Mouse (Mus musculus) R1 (cell line): ENCODE results near the gene Tmem51.
"Not testable (repeated sequence)": the region's sequence is repeated elsewhere in the genome, so short reads cannot be mapped to it uniquely, and the experiment has no call there.

Source experiments
- DNase-seq: peaks from one replicate; pipeline ENCODE4 v3.0.0-alpha.2; 2018; ENCODE audit warnings: low read depth, low spot score

Tmem51 gene

DNA sequence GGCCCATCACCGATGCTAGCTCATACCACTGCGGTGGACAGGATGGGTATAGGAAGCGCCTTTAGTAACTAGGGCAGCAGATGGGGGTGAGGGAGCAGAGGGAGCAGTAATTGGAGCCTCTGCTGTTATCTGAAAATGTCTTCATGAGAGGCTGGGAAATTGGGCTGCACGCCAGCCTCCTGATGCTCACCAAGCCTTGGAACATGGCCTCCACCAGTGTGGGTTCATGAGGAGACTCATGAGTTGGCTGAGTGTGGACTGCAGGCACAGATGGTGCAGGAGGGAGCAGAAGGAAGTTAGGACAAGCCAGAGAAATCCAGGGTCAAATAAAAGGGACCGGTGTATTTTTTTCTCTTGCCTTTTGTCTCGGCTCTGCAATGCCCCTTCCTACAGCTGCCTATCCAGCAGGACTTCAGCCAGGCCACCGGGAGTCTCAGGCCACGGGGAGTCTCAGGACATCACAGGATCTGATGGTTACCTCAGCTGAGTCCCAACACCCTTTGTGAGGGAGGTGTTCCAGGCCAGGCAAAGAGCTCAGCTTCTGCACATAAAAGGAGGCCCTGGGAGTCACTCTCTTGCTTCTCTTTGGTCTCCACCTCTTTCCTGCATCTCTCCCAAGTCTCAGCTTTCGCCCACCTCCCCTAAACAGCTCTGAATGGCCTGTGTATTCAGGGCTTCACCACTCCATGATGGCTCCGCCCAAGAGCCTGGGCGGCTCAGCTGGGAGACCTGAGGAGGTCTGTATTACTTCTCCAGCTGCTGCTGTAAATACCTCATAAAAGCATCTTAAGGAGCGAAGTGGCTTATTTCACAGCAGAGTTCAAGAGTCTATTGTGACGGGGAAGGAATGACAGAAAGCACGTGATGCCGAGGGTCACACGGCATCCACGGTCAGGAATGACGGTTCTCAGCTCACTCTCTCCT is 23.4 kb downstream of the Tmem51 start:
- peak; percentile 49 for DNase-seq

DNA sequence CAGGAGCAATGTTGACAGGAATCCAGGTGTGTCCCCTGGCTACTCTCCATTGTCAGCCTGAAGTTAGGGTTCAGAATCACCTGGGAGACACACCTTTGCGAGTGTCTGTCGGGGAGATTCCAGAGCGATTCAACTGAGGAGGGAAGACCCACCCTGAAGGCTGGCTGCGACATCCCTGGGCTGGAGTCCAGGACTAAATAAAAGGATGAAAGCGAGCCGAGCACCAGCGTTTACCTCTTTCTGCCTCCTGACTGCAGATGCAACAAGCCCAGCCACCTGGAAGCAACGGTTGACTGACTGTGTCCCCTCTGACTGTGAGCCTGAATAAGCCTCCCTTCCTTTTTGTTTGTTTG is 24.3 kb downstream of the Tmem51 start:
- peak; percentile 44 for DNase-seq

DNA sequence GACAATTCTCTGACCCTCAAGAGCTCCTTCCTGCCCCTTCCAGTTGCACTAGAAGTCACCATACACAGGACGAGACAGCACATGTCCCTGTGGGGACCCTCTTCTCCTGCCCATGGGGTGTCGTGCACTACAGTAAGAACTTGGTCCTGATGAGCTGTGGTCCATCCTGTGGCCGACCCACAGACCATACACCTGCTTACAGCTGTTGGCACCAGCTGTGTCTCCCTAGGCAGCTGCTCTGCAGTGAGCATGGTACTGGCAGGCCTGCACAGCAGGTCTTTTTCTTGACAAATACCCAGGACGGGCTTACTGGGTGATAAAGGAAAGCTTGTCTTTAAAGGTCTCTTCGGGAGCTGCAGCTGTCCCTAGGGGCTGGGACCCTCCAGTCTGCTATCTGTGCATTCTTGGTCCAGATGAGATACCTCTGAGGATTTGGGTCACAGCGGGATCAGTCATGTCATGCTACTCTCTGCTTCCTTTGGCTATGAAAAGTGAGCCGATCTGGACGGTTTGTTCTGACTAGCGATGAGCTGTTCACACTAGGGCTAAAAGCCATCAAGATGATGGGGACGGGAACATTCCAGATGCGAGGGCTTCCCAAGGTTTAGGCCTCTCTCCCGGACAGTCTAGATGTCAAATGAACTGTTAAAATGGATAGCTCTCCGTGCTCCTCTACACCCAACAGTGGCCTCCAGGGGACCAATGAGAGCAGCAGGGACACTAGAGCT is 24.8 kb downstream of the Tmem51 start:
- DNase-seq: no peak

DNA sequence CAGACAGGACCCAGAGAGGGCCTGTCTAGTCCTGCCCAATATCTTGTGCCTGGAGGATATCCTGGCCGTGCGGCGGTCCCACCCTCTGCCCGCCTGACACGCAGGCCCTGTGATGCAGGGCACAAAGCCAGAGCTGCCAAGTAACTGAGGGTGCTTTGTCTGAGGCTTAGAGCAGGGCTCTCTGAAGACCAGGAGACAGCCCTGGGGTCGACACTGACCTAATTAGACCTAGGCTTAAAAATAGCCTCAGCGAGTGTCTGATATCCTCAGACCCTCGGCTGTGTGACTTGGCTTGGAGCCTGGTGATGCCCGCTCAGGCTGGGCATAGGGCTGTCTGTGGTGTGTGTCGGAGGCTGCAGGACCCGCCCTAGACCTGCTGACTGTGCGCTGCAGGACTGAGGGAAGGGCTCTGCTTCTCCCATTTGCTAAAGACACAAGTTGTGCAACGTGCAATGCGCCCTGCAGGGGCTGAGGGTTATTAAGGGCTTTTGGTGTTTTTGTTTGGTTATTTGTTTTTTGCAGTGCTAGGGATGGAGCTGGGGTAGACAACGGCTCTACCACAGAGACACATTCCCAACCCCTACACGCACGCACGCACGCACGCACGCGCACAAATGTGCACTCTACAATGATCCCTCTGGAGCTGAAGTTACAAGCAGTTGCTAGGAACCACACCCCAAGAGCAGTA is 26.4 kb downstream of the Tmem51 start:
- DNase-seq: peak; percentile 55

DNA sequence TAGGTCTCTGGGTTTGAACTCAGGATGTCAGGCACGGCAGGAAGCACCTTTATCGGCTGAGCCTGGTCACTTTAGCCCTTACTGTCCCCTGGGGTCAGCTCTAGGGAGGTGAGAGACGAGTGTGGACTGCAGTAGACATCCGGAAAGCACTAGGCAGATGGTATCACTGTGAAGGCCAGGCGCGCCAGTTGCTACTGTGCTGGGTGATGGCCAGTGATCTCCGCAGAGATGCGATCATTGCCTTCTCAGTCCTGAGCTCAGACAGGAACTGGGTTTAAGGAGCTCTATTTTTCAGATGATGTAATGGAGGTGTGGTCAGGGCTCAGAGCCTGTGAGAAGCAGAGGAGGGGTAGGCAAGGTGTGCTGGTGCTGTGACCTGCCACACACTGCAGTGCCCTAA is 28.5 kb downstream of the Tmem51 start:
- peak; percentile 43 for DNase-seq

DNA sequence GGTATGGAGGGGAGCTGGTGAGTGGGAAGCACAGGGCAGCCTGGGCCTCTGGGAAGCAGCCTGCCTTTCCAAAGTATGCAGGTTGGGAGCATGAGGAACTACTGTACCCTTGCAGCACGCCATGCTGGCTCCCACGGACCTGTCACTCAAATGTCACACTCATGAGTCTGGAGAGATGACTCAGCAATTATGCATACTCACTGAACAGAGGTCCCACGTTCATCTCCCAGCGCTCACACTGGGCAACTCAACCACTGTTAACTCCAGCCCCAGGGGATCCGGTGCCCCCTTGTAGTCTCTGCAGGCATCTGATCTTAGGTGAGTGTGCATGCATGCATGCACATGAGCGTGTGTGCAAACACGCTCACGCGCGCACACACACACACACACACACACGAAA is 29.5 kb downstream of the Tmem51 start:
- DNase-seq: peak; percentile 69

DNA sequence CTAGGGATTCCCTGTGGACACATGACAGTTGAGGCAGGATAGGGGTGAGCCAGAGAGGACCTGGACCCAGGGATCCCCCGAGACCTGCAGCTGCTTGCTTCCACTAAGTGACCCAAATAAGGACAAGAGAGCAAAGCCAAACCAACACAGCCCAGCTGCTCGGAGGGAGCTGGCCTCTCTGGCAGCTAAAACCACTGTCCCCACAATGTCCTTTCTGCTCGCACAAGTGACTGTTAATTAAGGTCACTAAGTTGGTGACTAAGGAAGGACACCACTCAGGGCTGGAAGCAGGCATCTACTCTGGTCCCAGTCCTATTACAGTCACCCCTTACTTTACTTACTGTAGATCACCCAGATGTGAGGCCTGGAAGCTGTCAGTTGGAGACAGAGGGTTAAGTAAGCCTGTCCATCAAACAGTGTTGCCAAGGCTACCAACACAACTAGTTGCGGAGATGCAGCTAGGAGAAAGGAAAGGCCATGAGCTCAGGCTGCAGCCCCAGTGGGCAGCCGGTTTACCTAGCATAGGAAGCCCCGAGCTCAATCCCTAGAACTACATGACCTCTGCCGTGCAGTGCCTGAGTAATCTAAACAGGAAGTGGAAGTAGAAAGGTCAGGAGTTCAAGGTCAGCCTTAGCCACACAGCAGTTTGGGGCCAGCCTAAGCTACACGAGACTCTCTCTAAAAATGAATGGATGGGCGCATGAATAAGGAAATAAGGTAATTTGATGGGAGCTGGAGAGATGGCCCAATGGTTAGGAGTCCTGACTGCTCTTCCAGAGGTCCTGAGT is 30.2 kb downstream of the Tmem51 start:
- DNase-seq: peak; percentile 85

DNA sequence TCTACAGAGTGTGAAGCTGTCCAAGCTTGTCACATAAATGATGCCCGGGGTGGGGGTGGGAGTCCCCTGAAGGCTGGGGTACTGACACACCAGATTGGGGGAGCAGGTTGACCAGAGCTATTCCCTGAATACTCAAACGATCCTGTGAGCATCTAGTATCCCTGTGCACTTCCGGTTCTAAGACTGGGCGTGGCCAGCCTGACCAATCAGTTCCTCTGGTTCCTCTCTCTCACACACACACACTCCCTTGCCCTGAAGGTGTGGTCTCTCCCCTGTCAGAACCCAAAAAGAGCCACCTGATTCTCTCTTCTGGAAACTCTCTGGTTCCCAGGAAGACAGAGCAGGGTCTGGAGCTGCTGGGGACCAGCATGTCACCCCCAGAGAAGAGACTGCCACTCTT is 30.8 kb downstream of the Tmem51 start:
- DNase-seq: peak; percentile 72

DNA sequence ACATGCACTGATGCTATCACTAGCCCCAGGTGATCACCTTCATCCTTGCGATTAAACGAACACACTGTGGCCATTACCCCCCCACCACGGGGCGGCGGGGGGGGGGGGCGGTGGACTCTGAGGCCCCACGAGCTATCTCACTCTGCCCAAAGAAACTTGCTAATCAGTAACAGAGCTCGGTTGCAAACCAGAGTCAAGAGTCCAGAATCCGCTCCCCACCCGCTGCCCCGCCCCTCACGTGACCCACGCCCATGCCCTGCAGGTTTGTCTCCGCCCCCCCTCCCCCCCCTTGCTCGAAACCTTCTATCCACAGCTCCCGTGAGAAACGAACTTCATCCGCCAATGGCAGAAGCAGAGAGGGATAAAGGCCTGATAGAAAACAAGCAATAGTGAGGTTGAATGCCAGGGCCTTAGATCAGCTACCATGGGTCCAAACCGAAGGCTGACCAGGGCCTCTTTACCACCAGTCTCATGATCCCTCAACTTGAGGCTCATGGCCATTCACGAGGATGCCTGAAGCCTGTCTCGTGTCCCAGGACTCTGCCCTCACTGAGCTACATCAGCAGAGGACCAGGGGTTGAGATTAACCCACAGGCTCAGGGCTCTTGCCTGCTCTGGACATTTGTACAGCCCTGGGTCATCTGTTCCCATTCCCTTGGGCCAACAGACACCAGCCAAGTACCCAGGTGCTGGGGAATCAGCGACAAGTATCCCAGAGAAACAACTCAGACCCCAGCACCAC is 31.5 kb downstream of the Tmem51 start:
- peak; percentile 59 for DNase-seq

DNA sequence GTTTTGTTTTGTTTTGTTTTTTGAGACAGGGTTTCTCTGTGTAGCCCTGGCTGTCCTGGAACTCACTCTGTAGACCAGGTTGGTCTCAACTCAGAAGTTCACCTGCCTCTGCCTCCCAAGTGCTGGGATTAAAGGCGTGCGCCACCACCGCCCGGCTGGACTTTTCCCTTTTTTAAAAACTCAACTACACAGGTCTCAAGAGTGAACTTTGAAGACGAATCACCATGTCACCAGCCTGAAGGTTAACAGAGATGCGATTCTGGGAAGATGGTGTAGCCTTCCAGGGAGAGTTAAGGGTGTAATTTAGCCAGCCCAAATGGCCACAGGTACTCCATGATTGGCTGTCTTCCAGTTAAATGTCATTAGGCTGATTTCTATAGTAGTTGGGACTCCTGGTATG is 32.2 kb downstream of the Tmem51 start:
- not testable (repeated sequence) for DNase-seq

DNA sequence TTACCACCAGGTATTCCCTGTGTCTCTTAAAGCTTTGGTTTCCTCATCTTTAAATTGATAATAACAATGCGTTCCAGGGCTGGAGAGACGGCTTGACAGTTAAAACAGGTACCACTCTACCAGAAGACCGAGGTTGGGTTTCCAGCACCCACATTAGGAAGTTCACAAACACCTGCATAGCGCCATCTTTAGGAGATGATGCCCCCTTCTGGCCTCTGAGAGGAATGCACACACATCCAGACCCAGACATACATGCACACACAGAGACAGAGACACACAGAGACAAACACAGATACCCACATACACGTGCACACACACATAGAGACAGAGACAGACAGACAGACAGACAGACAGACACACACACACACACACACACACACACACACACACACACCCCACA is 34.1 kb downstream of the Tmem51 start:
- DNase-seq: peak; percentile 54

DNA sequence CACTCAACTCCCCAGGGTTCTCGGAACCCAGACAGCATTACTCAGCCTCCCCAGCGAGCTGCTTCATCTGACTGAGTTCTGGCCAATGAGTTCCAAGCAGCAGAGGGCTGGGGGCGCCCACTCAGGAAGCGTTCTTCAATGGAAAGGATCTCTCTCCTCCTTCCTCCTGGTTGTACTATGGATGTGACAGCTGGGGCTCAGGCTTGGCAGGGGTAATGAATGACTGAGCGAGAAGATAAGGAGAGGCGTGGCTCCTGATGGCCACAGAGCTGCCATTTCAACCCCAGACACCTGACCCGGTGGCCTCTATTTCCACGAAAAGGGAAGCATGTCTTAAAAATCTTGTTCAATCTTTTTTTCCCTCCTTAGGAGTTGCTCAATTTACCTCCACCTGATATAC is 35.7 kb downstream of the Tmem51 start:
- DNase-seq: no peak

DNA sequence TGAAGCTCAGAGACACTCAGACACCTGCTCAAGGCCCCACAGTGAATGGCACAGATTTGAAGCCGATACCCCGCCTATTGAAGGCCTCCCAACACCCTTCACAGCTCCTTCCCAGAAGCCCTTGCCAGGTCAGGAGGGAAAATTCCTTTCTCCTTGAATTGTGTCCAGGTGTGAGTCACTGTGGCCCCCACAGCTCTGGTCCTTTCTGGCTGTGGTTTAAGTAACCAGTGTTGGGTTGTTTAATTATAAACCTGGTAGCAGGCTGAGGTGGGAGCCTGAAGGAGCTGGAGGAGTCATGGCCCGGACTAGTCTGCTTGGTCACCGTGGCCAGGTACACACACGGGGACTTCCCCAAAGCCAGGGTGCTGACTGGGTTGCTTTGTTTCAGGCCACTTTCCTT is 37.1 kb downstream of the Tmem51 start:
- no peak for DNase-seq

DNA sequence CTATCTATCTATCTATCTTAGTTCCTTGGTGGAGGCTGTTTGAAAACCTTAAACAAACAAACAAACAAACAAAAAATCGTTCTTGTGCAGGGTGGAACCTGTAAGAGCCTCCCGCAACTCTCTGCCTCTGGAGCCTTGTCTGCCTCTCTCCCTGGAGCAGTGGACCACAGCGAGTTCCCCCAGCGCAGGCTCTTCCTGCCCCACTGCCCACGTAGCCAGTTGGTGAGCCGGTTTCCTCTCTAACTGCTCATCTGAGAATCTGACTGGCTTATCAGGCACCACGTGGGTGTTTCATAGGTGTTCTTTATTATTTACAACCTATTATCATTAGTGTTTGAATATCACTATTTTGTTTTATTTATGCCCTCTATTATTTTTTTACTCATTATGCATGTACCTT is 37.6 kb downstream of the Tmem51 start:
- no peak for DNase-seq

DNA sequence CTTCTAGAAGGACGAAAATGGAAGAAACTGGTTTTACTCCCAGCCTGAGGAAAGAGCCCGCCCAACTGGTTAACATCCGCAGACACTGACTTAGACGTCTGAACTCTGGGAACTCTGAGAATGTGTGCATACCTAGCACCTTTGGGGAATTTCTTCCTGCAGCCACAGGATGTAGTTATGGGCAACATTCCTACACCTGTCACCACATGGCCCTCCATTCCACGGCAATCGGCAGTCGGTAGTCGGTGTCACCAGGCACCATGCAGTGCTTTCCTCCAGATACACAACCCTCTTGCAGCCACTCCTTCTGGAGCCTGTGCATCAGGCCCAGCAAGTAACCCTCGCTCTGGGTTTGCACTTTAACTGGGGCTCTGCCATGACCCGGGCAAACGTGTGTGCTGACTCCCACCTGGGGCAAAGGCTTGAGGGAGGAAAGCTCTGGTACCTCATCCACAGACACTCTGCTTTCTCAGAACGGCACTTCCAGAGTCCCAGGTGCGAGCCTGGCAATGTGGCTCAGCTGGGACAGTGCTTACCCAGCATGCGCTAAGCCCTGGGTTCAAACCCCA is 38.4 kb downstream of the Tmem51 start:
- DNase-seq: peak; percentile 50

DNA sequence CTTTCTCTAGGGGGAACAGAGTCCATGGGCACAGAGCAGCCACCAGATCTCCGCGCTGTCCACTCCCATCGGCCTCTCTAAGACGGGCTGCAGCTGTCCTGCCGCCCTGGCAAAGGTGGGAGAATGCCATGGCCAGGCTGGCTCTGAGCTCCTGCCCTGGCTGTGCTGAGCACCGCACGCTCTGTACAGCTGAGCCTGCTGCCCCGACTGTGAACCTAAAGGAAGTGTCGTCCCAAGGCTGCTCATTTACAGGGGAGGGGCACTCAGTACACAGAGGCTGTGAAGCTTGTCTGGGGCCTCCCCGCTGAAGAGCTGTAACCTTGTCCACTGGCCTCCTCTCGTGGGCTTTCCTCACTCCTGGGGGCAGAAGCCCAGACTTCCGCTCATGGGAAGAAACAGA is 39.7 kb downstream of the Tmem51 start:
- DNase-seq: no peak

DNA sequence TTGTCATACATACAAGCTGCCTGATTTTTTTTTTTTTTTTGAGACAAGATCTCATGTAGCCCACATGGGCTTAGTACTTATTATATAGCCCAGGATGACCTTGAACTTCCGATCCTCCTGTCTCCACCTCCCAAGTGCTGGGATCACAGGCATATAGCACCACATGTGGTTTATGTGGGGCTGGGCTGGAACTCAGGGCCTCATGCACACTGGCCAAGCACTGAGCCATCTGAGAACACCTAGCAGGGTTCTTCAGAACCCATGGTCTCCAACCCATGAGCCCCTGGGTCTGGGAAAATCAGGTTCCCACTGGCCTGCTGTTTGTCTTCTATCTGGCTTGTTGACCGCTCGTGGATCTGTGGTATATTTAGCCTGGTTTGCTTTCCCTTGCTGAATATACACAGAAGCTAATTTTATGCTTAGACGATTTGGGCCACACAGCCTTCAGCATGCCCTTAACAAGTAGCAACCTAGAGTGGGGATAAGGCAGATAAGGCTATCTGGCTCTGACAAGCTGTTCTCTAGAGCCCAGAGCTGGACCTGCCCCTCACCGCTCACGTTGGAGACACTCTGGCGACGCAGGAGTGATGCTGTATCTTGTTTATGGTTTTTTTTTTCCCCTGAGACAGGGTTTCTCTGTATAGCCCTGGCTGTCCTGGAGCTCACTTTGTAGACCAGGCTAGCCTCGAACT is 44.3 kb downstream of the Tmem51 start:
- no peak for DNase-seq

DNA sequence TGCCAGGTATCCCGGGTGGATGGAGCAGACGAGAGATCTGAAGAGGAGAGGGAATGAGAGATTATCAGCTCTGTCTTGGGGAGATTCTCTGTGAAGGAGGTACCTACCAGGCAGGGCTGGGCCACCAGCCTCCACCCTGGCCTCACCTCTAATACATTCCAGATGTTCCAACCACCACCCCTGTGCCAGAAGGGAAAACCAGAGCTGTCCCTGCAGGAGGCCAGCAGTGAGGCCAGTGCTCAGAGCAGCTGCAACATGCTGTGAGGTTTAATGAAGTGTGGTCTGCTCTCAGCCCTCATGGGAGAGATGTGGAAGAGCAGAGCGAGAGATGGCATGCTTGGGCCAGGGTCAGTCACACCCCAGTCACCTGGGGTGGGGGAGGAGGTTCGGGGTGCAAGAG is 46.2 kb downstream of the Tmem51 start:
- DNase-seq: no peak

DNA sequence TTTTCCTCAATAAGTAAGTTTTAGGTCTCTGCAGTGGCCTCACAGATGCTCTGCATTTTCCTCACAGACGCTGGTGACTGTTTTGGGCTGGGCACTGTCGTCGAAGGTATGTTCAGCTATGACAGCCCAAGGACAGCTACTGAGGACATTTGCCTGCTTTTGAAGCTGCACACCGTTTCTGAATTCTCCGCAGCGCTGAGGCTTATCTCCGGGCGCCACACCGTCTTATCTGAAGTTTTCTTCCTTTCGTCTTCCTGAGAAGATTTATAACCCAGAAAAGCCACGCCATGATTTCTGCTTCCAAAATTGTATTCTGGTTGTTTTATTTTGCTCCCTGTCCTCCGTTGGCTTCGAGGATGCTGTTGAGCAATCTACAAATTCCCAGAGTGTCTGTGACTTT is 55.6 kb downstream of the Tmem51 start:
- DNase-seq: no peak

DNA sequence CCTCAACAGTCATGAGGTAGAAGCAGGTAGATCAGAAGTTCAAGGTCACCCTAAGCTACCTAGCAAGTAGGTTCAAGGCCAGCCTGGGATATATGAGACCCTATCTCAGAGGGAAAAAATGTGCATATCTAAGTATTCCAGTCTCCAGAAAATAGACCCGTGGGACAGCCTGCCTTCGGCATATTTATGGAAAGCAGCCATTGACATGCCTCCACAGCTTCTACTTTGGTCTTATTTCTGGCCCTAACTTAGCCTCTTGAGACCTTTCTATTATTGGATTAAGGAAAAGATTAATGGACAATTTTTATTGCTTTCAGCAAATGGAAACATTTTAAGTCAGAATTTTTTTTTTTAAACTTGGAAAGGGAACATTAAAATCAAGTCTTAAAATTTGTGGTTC is 57.1 kb downstream of the Tmem51 start:
- DNase-seq: no peak
